Mouse (Mus musculus) myocyte (in vitro differentiated cells): ENCODE data around the gene Ino80b.

Experiments used
- MYOD1 ChIP-seq, 3 experiments: IDR thresholded peaks; one replicate each; pipeline ENCODE4 v1.6.1; 2011; ENCODE audit warnings: control low read depth in 2 of 3, low read depth in 2 of 3, mild to moderate bottlenecking in 2 of 3, moderate library complexity in 1 of 3; ENCODE audit not compliant: insufficient read length in 2 of 3, control insufficient read depth in 1 of 3
- POLR2A ChIP-seq: IDR thresholded peaks from one replicate; pipeline ENCODE4 v1.6.1; 2011; ENCODE audit warnings: low read depth, mild to moderate bottlenecking, control low read depth, moderate library complexity; ENCODE audit not compliant: insufficient read length
- TCF3 ChIP-seq: IDR thresholded peaks from one replicate; pipeline ENCODE4 v1.6.1; 2011; ENCODE audit warnings: low read depth, control low read depth; ENCODE audit not compliant: insufficient read length

DNA sequence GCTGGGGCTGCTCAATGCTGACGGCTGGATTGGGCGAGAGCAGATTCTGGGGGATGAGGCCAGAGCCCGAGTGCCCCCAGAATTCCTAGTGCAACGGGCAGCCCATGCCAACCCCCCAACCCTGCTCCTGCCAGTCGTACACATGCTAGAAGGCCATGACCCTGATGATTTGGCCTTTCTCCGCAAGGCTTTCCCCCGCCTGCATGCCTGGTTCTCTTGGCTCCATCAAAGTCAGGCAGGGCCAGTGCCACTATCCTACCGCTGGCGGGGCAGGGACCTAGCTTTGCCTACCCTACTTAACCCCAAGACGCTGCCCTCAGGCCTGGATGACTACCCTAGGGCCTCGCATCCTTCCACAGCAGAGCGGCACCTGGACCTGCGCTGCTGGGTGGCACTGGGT is 7.6 kb downstream of the Ino80b start:
- no peak for TF ChIP-seq POLR2A
- TF ChIP-seq MYOD1 (IDR thresholded peaks at IDR 0.05; ENCODE audit: control insufficient read depth in 1 of 3, insufficient read length in 2 of 3, low read depth in 2 of 3): no peak
- TF ChIP-seq TCF3: no peak
